Mouse (Mus musculus) adrenal gland, adult 18-20 months (tissue): Measurements from ENCODE around the gene Rarb. TPM values are rescaled to one million over a fixed set of nuclear protein-coding genes. Genes with fewer than 3 reads are reported as not detected.

Source experiments
- DNase-seq, 2 experiments: peaks; one replicate each; pipeline ENCODE4 v3.0.0; 2021 to 2022; ENCODE audit warnings: low spot score in 2 of 2
- total RNA-seq, 2 experiments: library from RNA; stranded (reverse); gene quantifications; 1 replicate in 1 of 2; 2 replicates in 1 of 2; pipeline ENCODE4 v1.2.3; 2021

Rarb gene
- total RNA-seq, 2 experiments from 2014 or later, result 6.3 to 9.3 TPM

DNA sequence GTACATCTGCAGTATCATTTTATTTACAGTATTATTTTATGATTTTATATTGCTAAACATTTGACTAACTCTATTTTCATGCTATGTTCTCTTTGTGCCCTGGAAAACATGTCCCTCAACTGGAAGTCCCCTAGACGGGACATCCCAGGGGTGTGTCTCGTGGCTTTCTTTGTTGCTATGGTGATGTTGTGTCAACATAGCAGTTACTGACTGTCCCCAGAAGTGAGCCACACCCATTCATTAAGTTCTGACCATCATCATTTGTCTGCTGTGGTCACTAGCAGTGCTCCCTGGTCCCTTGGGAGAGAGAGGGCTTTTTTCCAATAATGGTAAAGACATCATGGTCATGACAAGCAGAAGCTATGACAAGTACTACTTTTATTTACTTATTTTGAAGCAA is 274.0 kb downstream of the Rarb start:
- DNase-seq, result no peak

DNA sequence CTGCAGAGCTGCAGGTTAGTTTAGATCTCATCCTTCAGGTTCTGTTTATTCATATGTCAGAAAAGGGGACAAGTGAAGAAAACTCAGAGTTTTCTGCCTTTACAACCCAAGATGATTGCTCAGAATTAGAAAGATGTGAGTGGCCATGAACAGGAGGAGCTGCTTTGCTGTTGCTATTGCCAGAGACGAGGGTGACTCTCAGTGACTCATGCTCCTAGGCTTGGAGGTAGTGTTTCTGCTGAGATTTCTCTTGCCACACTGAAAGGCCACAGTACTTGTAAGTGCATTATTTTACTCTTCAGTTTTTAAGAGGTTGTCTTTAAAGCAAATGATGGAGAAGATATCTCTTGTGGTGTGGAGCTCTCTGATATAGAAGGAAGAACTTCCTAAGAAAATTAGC is 277.3 kb downstream of the Rarb start:
- no peak for DNase-seq

DNA sequence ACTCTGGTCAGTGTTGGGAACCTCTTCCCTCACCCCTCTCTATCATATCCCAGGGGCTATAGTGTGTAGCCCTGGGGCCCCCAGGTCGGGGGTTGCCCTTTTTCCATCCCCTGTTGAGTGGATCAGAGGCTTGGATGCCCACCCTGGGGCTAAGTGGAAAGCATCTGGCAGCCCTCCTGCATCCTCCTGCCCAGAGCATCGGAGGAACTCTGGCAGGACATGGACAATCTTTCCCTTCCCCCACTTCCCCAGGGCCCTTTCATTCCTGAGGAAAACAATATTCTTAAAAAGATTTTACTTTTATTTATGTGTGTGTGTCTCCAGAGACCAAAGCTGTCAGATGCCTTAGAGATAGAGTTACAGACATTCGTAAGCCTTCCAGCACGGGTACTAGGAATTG is 281.5 kb downstream of the Rarb start:
- no peak for DNase-seq

DNA sequence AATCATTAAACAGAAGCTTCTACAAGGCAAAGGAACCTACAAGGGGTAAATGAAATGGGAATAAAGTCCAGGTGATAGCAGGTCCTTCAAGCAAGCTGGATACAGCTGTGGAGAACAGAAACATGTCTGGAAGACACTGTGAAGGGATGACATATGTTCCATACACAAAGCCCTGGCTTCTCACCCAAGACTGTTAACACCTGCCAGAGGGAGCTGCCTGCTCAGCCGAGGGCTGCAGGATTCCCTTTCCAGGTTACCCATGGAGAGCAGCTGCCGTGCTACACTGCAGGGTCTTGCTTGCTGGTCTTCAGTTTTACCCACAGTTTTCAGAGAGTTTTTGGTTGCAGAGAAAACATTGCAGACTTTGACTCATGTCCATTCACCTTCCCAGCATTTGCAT is 290.3 kb downstream of the Rarb start:
- no peak for DNase-seq

DNA sequence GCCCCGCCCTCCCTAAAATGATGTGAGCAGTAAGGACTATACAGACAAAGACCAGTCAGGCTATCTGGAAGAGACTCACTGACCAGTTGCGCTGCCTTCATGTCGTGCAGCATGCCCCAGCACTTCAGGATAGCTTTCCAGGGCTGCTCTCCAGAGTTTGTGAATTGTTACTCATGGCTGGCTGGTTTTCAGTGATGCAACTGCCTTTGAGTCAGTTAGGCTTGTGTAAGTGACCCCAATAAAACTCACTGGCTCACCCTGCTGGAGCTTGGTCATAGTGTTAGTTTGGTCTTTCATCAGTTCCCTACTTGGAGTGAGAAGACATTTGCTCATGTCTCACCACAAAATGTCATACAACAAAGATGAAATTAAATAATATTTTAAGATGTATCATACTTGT is 292.8 kb downstream of the Rarb start:
- DNase-seq, result peak; percentile 32 to 40

DNA sequence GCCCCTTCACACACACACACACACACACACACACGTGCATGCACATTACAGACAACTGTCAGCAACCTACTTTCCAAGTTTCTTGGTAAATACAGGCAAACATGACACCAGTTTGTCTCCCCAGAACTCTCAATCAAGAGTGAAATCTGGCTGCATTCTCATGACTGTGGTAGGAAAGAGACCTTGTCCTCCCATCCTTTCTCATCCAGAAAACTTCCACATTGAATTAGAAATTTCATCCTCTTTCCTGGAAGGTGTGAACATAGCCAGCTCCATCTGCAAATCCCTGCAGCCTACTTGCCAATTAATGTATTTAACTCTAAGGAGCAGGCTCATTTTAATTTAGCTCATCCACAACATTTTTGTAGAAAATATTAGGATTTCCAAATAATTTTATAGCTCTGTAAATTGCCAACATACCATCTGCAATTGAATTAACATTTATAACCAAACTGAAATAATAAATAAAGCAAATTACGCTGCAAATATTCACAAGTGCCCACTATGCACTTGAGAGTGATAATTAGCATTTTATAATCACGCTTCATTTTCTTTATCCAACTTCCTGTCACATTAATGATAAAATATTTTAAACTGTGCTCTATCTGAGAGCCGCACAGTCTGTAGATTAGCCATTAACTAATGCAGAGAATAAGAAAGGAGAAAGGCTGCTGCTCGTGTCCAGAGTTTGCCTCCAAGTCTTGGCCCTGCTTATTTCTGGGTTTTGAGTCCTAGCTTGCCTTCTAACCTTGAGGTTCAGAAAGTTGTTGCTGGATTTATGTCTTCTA is 293.6 kb downstream of the Rarb start:
- no peak for DNase-seq

DNA sequence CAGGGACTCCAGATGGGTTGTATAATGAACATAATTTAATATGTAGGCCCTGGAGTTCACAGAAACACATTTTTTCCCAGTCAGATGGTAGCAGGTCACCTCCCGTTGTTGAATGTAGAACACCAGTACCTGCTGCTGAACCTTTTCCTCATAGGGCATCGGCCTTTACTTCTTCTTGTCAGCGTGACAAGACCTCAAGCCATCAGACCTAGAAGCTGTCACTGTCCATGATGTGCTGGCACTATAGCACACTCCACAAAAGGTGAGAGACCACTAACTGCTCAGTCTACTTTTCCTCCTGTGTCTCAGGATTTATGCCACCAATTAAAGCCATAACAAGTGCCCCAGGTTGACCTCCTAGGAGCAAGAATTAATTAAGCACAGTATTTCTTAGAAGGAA is 296.1 kb downstream of the Rarb start:
- DNase-seq, result no peak

DNA sequence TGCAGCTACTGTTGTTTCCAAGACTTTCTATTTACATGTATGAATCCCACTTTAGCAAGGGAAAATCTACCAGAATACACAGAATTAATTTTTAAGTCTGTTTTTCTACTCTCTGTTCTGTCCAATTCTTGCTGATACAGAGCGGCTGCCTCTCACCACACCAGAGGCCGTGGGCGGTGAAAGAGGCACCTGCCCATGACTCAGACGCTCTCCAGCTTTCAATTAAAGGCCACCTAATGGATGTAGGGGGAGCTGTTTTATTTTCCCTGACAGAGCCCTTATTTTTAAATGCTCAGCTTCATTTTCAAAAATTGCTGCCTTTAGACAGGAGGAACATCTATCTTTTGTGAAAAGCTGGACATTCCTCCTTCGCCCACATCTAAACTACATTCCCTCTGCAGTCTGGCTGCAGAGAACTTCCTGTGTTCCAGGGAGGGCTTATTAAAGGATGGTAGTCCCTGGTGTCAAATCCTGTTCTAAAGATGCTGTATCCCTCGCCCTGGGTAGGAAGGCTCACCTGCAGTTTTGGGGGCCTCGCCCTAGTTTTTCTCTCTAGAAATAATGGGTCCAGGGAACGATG is 299.3 kb downstream of the Rarb start:
- no peak for DNase-seq

DNA sequence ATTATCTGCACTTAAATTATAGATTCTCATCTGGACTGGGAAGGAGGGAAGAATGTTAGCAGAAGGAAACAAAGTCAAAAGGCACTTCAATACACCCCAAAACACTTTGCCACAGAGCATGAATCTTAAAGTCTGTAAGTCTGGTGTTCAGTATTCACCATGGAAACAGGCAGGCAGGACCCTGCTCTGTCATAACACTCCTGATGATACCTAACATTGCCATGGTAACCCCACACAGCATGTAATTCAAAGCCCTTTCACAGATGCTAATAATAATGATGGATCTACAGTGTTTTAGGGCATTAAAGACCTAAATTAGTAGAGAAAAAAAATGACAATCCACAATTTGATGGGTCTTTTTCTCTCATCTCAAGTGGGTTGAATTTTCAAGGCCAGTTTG is 301.0 kb downstream of the Rarb start:
- DNase-seq, result no peak

DNA sequence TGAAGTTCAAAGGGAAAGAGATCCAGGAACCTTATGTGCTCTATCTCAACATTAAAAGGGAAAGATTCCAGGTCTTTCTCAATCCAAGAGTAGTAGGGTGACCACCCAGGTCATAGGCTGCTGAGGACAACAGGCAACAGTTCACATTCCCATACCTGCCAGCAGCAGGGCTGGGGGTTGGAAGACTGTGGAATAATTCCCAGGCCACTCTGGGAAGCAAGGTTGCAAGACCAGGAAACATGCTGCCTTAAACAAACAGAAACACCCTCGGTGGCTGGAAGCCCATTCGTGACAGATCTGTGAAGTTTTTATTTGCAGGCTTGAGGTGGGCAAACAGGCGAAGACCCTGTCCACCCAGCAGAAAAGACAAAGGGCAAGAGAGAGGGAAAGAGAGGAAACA is 303.2 kb downstream of the Rarb start:
- DNase-seq, result no peak

DNA sequence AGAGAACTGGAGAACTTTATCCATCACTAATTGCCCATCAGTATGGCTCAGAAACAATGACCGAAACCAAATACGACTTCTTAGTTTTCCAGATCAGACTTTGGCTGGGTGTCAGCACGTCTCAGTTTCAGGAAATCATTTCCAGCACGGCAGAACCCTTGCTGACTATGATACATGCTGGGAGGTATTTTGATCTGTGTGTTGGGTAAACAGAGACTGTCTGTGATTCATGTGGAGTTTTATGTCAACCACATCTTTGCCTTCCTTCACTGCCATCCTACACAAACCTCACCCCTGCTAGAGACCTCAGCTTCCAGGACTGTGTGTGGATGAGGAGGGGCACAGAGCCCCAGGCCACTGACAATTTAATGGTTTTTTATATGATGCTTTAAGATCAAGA is 308.4 kb downstream of the Rarb start:
- no peak for DNase-seq

DNA sequence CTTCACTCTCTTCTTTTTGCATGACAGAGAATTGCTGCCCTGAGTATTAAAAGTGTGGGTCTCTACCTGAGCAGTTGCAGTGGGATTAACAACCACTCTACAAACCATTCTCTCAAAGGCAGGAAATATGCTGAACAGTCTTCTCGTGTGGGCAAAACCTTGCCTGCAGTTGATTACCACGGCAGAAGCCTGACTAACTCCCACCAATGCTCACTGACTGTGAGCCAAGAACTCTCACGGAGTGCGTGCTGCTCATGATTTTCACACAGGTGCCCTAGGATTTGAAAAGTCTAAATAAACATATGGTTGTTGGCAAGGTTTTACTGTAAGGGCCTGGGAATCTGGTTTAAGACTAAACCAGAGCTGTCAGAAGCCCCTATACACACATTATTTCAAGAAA is 309.1 kb downstream of the Rarb start:
- no peak for DNase-seq

DNA sequence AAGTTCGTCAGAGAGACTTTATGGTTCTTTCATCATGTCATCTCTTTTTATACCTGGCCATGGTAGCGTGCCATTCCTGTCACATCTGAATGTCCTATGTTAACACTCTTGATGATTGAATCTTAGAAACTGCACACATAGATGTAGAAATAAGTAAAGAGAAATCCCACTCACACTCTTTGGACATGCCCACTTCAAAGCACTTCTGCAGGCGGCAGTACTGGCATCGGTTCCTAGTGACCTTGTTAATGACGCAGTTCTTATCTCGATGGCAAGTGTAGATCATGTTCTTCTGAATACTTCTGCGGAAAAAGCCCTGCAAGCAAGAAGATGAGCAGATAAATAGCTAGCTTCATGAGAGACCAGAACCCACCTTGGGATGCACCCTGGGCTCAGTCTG is 310.2 kb downstream of the Rarb start:
- no peak for DNase-seq

DNA sequence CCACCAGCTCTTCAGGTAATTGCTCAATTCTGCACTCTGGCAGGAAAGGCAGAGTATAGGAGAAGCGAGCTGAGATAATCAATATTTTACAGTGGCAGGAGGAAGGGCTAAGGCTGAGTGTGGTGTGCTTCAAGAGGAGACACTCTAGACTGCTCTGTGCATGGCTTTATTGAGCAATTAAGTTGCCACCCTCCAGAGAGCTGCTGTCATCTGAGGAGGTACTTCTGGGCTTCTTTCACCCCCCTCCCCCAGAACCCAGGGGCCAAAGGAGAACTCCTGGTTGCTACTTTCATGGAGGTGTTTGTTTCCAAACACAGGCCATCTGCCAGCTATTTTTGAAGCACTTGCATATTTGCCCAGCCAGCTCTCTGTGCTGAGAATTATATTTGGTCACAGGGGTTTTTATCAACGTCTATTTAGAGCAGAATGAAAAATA is 321.7 kb downstream of the Rarb start:
- DNase-seq, result no peak

DNA sequence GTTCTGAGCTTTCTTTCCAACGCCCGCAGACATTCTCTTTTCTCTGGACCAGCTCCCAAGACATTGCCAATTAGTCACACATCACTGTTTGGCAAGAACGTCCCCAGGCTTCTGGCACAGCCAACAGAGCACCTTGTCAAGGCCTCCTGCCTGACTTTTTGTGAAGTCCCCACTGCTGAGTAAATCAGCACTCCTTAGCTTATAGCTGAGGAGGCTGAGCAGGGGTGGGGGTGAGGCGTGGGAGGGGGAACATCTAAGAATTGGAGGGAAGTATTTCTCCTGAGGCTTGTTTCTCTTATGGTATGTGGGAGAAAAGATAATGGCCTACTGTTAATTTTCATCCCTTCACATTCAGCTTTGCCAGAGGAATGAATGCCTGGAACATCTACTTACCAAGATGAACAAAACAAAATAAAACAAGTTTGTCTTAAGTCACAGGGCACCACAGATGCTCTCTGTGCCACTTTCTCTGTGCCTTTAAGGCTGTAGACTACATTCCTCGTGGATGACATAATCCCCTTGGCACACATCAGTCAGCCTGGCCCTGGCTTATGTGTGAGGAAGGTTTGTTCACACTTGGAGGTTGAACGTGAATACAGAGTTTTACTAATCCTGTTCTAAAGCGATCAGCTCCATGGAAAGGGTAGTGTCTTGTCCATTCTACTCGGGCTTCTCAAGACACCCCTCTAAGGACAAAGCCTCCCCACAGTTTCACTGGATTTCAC is 335.1 kb downstream of the Rarb start:
- peak; percentile 13 to 25 for DNase-seq

DNA sequence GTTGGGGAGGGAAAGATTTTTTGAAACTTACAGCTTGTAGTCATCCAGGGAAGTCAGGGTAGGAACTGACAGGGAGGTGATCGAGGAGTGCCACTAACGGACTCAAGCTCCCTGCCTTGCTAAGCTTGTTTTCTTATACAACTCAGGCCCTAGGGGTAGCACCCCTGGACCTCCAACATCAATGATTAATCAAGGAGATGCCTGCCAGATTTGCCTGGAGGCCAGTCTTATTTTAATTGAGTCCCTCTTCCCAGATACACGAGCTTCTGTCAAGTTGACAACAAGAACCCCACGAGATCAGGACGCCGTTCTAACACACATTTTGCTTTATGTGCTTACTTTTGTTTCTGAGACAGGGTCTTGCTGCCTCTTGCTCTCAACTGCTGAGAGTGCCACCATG is 338.3 kb downstream of the Rarb start:
- DNase-seq, result no peak

DNA sequence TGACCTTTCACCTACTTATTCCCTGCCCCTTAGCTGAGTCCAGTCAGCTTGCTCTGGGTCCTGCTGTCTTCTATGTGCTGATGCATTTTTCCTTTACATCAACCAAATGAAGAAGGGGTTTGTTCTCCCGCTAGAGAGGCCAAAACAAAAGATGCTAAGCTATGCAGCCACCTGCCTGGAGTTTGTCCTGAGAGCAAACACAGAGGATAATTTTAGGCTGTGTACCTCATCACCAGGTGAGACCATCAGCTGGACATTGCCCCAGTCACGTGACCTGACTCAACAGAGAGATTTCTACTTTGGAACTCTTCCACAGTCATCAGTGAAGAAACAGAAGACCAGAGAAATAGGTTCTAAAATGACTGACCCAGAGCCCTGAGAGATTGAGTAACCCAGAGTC is 339.4 kb downstream of the Rarb start:
- no peak for DNase-seq

DNA sequence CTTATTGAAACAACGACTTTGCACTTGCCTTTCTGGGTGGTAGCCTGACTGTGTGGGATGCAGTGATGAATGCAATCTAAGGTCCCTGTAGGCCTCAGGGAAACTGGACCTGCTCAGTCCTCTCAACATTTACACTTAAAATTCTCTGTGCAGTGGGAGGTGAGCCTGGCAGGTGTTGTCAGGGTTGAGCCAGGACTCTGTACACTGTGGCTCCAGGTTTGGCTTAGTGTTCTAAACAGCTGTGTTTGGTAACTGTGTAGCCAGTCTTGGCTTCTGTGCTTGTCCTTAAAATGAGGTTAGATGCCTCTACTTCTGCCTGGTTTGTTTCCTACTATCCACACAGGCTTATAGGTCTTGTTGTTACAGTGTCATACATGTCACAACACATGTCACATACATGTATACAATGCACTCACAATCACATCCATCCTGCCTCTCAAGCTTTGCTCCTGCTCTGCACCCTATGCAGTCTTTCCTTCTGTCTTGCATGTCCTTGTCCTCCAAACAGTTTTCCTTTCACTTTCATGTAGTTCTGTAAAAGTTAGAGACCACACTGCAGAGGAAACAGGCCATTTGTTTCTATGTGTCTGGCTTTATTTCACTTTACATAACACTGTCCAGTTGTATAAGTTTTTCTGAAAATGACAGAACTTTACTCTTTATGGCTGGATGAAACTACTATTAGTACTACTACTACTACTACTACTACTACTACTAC is 340.2 kb downstream of the Rarb start:
- DNase-seq, result no peak

DNA sequence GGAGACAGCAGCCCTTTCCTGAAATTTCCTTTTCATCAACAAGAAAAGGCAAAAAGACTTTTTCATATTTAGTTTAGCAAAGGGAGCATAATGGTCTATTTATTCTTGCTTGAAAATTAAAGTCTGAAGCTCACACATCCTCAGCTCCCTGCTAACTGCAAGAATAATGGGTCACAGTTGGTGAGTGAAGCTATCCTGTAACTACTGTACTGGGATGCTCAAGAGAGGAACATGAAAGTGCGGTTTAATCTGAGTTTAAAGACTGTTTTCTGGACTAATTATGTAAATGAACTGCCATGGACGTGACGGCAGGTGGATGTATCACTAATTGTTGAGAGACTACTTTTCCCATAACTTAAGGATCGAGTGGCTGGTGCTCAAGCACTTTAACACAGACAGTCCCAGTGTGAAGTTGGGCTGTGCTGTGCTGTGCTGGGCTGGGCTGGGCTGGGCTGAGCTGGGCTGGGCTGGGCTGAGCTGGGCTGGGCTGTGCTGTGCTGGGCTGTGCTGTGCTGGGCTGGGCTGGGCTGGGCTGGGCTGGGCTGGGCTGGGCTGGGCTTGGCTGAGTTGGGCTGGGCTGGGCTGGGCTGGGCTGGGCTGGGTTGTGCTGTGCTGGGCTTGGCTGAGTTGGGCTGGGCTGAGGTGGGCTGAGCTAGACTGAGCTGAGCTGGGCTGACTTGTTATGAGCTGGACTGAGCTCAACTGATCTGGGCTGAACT is 370.5 kb downstream of the Rarb start:
- no peak for DNase-seq

DNA sequence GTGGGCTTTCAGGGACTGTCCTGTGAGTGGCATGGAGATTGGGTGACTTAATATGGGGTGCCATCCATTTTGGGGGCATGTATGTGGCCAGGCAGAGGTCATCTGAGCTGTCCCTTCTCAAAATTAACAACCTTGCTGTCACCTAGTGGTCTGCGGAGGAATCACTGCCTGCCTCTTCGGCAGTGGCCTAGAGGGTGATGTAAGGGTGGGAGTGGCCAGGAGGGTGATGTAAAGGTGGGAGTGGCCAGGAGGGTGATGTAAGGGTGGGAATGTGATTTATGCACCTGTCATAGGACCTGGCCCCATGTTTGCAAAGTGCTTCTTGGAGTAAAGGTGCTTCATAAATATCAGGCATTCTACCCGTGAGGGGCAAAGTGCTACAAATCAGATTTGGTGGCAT is 371.4 kb downstream of the Rarb start:
- DNase-seq, result no peak

DNA sequence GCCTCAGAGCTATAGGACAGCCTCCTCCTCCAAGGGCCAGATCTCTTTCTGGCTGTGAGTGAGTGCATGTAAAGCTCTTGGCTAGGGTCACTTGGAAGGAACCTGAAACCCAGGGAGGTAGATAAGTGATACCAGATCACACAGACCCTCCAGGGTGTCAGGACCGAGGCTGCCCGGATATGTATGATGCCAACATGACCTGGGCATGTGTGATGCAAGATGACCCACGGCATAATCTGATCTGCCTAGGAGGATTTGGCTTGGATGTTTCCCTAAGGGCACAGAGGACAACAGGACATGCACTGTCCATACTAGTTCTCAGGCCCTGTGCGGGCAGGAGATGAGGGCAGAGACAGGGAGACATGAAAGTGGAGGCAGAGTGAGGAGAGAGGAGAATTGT is 374.1 kb downstream of the Rarb start:
- DNase-seq, result no peak
